Mouse (Mus musculus): ENCODE results near the gene Olfr60. TPM values are rescaled to one million over a fixed set of nuclear protein-coding genes. Genes with fewer than 3 reads are reported as not detected.

Olfr60 gene
- polyA plus RNA-seq, 1 experiment from 2014 or later = not detected

Other genes with a start within 250 kb of the Olfr60 start
- 18.0 and 23.3 TPM in 2 replicates for gene Paox, start 245.9 kb downstream of the Olfr60 start, polyA plus RNA-seq (2015; fragmentation: Nextera tagmentation; extraction: Ambion mirVana)
- gene Echs1, start 245.2 kb downstream of the Olfr60 start, polyA plus RNA-seq (2015; fragmentation: Nextera tagmentation; extraction: Ambion mirVana) = 166 and 171 TPM in 2 replicates
- gene Mtg1, start 224.1 kb downstream of the Olfr60 start, polyA plus RNA-seq (2015; fragmentation: Nextera tagmentation; extraction: Ambion mirVana) = 26.3 and 28.1 TPM in 2 replicates
- gene Sprn, start 206.8 kb downstream of the Olfr60 start, polyA plus RNA-seq (2015; fragmentation: Nextera tagmentation; extraction: Ambion mirVana) = 0.48 and 0.55 TPM in 2 replicates
- gene Olfr522, start 196.9 kb downstream of the Olfr60 start, polyA plus RNA-seq (2015; fragmentation: Nextera tagmentation; extraction: Ambion mirVana) = not detected in 2 replicates
- gene Olfr523, start 188.5 kb downstream of the Olfr60 start, polyA plus RNA-seq (2015; fragmentation: Nextera tagmentation; extraction: Ambion mirVana) = not detected in 2 replicates
- gene Olfr524, start 155.7 kb downstream of the Olfr60 start, polyA plus RNA-seq (2015; fragmentation: Nextera tagmentation; extraction: Ambion mirVana) = not detected in 2 replicates
- not detected in 2 replicates for gene Cd163l1, start 143.4 kb downstream of the Olfr60 start, polyA plus RNA-seq (2015; fragmentation: Nextera tagmentation; extraction: Ambion mirVana)
- gene 5830411N06Rik, start 114.4 kb downstream of the Olfr60 start, polyA plus RNA-seq (2015; fragmentation: Nextera tagmentation; extraction: Ambion mirVana) = not detected in 2 replicates
- gene Olfr525, start 40.8 kb downstream of the Olfr60 start, polyA plus RNA-seq (2015; fragmentation: Nextera tagmentation; extraction: Ambion mirVana) = not detected in 2 replicates
- not detected in 2 replicates for gene Olfr527, start 27.7 kb downstream of the Olfr60 start, polyA plus RNA-seq (2015; fragmentation: Nextera tagmentation; extraction: Ambion mirVana)
- gene Olfr530, start 14.7 kb upstream of the Olfr60 start, polyA plus RNA-seq (2015; fragmentation: Nextera tagmentation; extraction: Ambion mirVana) = not detected in 2 replicates
- gene Olfr531, start 41.2 kb upstream of the Olfr60 start, polyA plus RNA-seq (2015; fragmentation: Nextera tagmentation; extraction: Ambion mirVana) = not detected in 2 replicates
- gene Olfr532, start 60.0 kb upstream of the Olfr60 start, polyA plus RNA-seq (2015; fragmentation: Nextera tagmentation; extraction: Ambion mirVana) = not detected in 2 replicates
- gene Olfr533, start 101.7 kb upstream of the Olfr60 start, polyA plus RNA-seq (2015; fragmentation: Nextera tagmentation; extraction: Ambion mirVana) = not detected in 2 replicates
- gene Olfr535, start 122.5 kb upstream of the Olfr60 start, polyA plus RNA-seq (2015; fragmentation: Nextera tagmentation; extraction: Ambion mirVana) = not detected in 2 replicates
- gene Olfr536, start 145.7 kb upstream of the Olfr60 start, polyA plus RNA-seq (2015; fragmentation: Nextera tagmentation; extraction: Ambion mirVana) = not detected in 2 replicates
- gene Olfr538, start 206.2 kb upstream of the Olfr60 start, polyA plus RNA-seq (2015; fragmentation: Nextera tagmentation; extraction: Ambion mirVana) = not detected in 2 replicates
- gene Olfr46, start 239.6 kb upstream of the Olfr60 start, polyA plus RNA-seq (2015; fragmentation: Nextera tagmentation; extraction: Ambion mirVana) = not detected in 2 replicates